ENCODE assay signal across 8 mouse cellular contexts in the genomic region with DNA sequence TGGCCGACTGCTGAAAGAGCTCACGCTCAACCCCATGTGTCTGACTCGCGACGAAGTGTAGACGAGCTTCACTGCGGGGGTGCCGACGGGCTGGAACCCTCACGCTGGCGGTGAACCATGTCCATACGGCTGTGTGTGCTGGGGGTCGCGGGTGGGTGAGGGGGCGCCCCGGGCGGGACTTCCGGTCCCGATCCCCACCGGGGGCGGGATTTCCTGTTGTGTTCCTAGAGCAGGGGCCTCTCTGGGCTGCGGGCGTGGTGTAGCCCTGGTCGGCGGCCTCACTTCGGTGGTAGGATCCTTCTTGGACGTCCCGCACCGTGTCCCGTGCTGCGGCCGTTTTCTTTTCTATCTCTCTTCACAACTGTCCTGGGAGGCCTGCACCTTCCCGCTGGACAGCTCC. TPM values are rescaled to one million over a fixed set of nuclear protein-coding genes. Genes with fewer than 3 reads are reported as not detected.
A peak's percentile ranks its signal among the peaks of the same experiment; 100 is the strongest.
DNase-seq lines count a peak whose midpoint lies in the region; ATAC-seq and TF ChIP-seq lines count a peak whose summit lies in the region.

No protein-coding gene starts in this region.

- peak overlapping the region; percentile 78 for H3K4me3 ChIP-seq in forebrain, embryonic 15.5 days
- H3K4me3 ChIP-seq in hindbrain, embryonic 15.5 days = peak overlapping the region; percentile 81
- peak overlapping the region; percentile 87 for H3K4me3 ChIP-seq in limb, embryonic 14.5 days (replicated peaks; ENCODE audit: low read length)
- peak overlapping the region; percentile 57 for H3K4me3 ChIP-seq in midbrain, embryonic 16.5 days (ENCODE audit: low read depth, low read length)
- peak overlapping the region; percentile 81 for H3K4me3 ChIP-seq in stomach, postnatal 0 days (ENCODE audit: low read depth, low read length)

- peak; percentile 40 for TF ChIP-seq EP300 in stomach, postnatal 0 days (optimal IDR thresholded peaks at IDR 0.05)

- H3K9me3 ChIP-seq in forebrain, embryonic 15.5 days = no peaks in the 10 kb centered on the region
- H3K9me3 ChIP-seq in hindbrain, embryonic 15.5 days = no peaks in the 10 kb centered on the region
- no peaks in the 10 kb centered on the region for H3K9me3 ChIP-seq in limb, embryonic 14.5 days (ENCODE audit: control insufficient read depth, low read length)
- no peaks in the 10 kb centered on the region for H3K9me3 ChIP-seq in midbrain, embryonic 16.5 days (replicated peaks; ENCODE audit: control insufficient read depth, low read length, poor library complexity, severe bottlenecking)
- no peaks in the 10 kb centered on the region for H3K9me3 ChIP-seq in stomach, postnatal 0 days (ENCODE audit: control insufficient read depth, low read length)

- peak overlapping the region; percentile 100 for H3K27ac ChIP-seq in forebrain, embryonic 15.5 days (replicated peaks)
- peak overlapping the region; percentile 99 for H3K27ac ChIP-seq in hindbrain, embryonic 15.5 days (replicated peaks)
- H3K27ac ChIP-seq in limb, embryonic 14.5 days (replicated peaks; ENCODE audit: low read depth, low read length) = peak overlapping the region; percentile 99
- peak overlapping the region; percentile 98 for H3K27ac ChIP-seq in midbrain, embryonic 16.5 days (ENCODE audit: low read length)
- H3K27ac ChIP-seq in stomach, postnatal 0 days (replicated peaks) = peak overlapping the region; percentile 98

- peaks cover 16% of the 10 kb centered on the region for H3K36me3 ChIP-seq in forebrain, embryonic 15.5 days
- H3K36me3 ChIP-seq in hindbrain, embryonic 15.5 days = peaks cover 12% of the 10 kb centered on the region
- H3K36me3 ChIP-seq in limb, embryonic 14.5 days (ENCODE audit: control insufficient read depth, insufficient read depth, low read length) = peaks cover 36% of the 10 kb centered on the region
- peaks cover 18% of the 10 kb centered on the region for H3K36me3 ChIP-seq in midbrain, embryonic 16.5 days (ENCODE audit: control insufficient read depth, insufficient read depth, low read length)
- H3K36me3 ChIP-seq in stomach, postnatal 0 days (ENCODE audit: control insufficient read depth, insufficient read depth, low read length) = peaks cover 9% of the 10 kb centered on the region

- peak overlapping the region; percentile 60 for H3K4me2 ChIP-seq in forebrain, embryonic 15.5 days (replicated peaks)
- peak overlapping the region; percentile 86 for H3K4me2 ChIP-seq in hindbrain, embryonic 15.5 days
- H3K4me2 ChIP-seq in limb, embryonic 14.5 days (replicated peaks; ENCODE audit: low read depth, low read length, severe bottlenecking) = peak overlapping the region; percentile 82
- H3K4me2 ChIP-seq in midbrain, embryonic 16.5 days (ENCODE audit: low read length) = peak overlapping the region; percentile 90
- H3K4me2 ChIP-seq in stomach, postnatal 0 days (replicated peaks; ENCODE audit: low read depth) = peak overlapping the region; percentile 83

- H3K27me3 ChIP-seq in forebrain, embryonic 15.5 days = no peaks in the 10 kb centered on the region
- no peaks in the 10 kb centered on the region for H3K27me3 ChIP-seq in hindbrain, embryonic 15.5 days
- no peaks in the 10 kb centered on the region for H3K27me3 ChIP-seq in limb, embryonic 14.5 days (ENCODE audit: control insufficient read depth, insufficient read depth, low read length)
- no peaks in the 10 kb centered on the region for H3K27me3 ChIP-seq in midbrain, embryonic 16.5 days (ENCODE audit: control insufficient read depth, insufficient read depth, low read depth, low read length)
- no peaks in the 10 kb centered on the region for H3K27me3 ChIP-seq in stomach, postnatal 0 days (ENCODE audit: control insufficient read depth, insufficient read depth, low read length)

- ATAC-seq in forebrain, embryonic 15.5 days (replicated peaks) = peak; percentile 33
- ATAC-seq in hindbrain, embryonic 15.5 days (ENCODE audit: low FRiP score, low read depth) = peak; percentile 36
- ATAC-seq in limb, embryonic 14.5 days (ENCODE audit: low FRiP score, low read depth) = peak; percentile 58
- ATAC-seq in midbrain, embryonic 16.5 days = peak; percentile 25
- ATAC-seq in stomach, postnatal 0 days (ENCODE audit: low FRiP score, low TSS enrichment) = peak; percentile 19

- 2% methylated on average over 33 of the region's 33 CpGs for WGBS in forebrain, embryonic 15.5 days
- WGBS in hindbrain, embryonic 15.5 days = under 1% methylated on average over 33 of the region's 33 CpGs
- 5% methylated on average over 26 of the region's 33 CpGs for WGBS in limb, embryonic 14.5 days
- under 1% methylated on average over 33 of the region's 33 CpGs for WGBS in midbrain, embryonic 16.5 days
- WGBS in stomach, postnatal 0 days = under 1% methylated on average over 32 of the region's 33 CpGs

- no peak for TF ChIP-seq POLR2A in limb, embryonic 14.5 days (IDR thresholded peaks at IDR 0.05; ENCODE audit: borderline replicate concordance, extremely low read depth, insufficient read depth, insufficient read length)

- TF ChIP-seq CTCF in stomach, postnatal 0 days (IDR thresholded peaks at IDR 0.05; ENCODE audit: low read depth) = no peak

- peaks cover 51% of the 10 kb centered on the region for H3K4me1 ChIP-seq in forebrain, embryonic 15.5 days
- H3K4me1 ChIP-seq in hindbrain, embryonic 15.5 days (replicated peaks) = peaks cover 52% of the 10 kb centered on the region
- H3K4me1 ChIP-seq in limb, embryonic 14.5 days (ENCODE audit: control insufficient read depth, insufficient read depth, low read length) = peaks cover 23% of the 10 kb centered on the region
- H3K4me1 ChIP-seq in midbrain, embryonic 16.5 days (ENCODE audit: control insufficient read depth, insufficient read depth, low read length) = peaks cover 31% of the 10 kb centered on the region
- peaks cover 12% of the 10 kb centered on the region for H3K4me1 ChIP-seq in stomach, postnatal 0 days (replicated peaks; ENCODE audit: control insufficient read depth, insufficient read depth)

- DNase-seq in cerebellum, postnatal 10 days = peak; percentile 92 to 94
- no peak for DNase-seq in cerebellum, adult 8-10 months
- DNase-seq in adrenal gland, postnatal 10 days = peak; percentile 88
- DNase-seq in limb, embryonic 14.5 days (ENCODE audit: low spot score) = peak; percentile 91
- DNase-seq in stomach, postnatal 0 days (ENCODE audit: low spot score) = peak; percentile 83

- H3K9ac ChIP-seq in forebrain, embryonic 15.5 days (replicated peaks) = peak overlapping the region; percentile 76
- peak overlapping the region; percentile 84 for H3K9ac ChIP-seq in hindbrain, embryonic 15.5 days
- H3K9ac ChIP-seq in limb, embryonic 14.5 days (ENCODE audit: low read depth, low read length, severe bottlenecking) = peak overlapping the region; percentile 76
- H3K9ac ChIP-seq in midbrain, embryonic 16.5 days (ENCODE audit: low read depth, low read length) = peak overlapping the region; percentile 73
- H3K9ac ChIP-seq in stomach, postnatal 0 days (ENCODE audit: low read length) = peak overlapping the region; percentile 88

RNA-seq across cellular contexts. Expression of a gene that starts 1.3 kb away (rescaled TPM):
- total RNA-seq in adrenal gland, postnatal 10 days (2021) = 10 to 100 TPM; 61.9 to 73.1 TPM
- 119 and 120 TPM in 2 replicates for polyA plus RNA-seq in forebrain, embryonic 15.5 days (2015; fragmentation: Nextera tagmentation; extraction: Ambion mirVana)
- polyA plus RNA-seq in hindbrain, embryonic 15.5 days (2015; fragmentation: Nextera tagmentation; extraction: Ambion mirVana) = 109 and 118 TPM in 2 replicates
- 86.0 and 103 TPM in 2 replicates for polyA plus RNA-seq in limb, embryonic 14.5 days (2012; rRNA removed)
- polyA plus RNA-seq in limb, embryonic 14.5 days (2014; fragmentation: Nextera tagmentation; extraction: Ambion mirVana) = 76.0 and 81.7 TPM in 2 replicates
- polyA plus RNA-seq in midbrain, embryonic 16.5 days (2015; fragmentation: Nextera tagmentation; extraction: Ambion mirVana) = 118 and 123 TPM in 2 replicates
- 45.4 and 48.0 TPM in 2 replicates for polyA plus RNA-seq in stomach, postnatal 0 days (2015; fragmentation: Nextera tagmentation; extraction: Ambion mirVana)

RNA-seq across cellular contexts. Expression of a gene that starts 1.4 kb away (rescaled TPM):
- 100 to 1,000 TPM in 1 of 2 experiments, 10 to 100 TPM in 1; 92.4 to 109 TPM for total RNA-seq in adrenal gland, postnatal 10 days (2021)
- 118 and 120 TPM in 2 replicates for polyA plus RNA-seq in forebrain, embryonic 15.5 days (2015; fragmentation: Nextera tagmentation; extraction: Ambion mirVana)
- 90.1 and 99.1 TPM in 2 replicates for polyA plus RNA-seq in hindbrain, embryonic 15.5 days (2015; fragmentation: Nextera tagmentation; extraction: Ambion mirVana)
- polyA plus RNA-seq in limb, embryonic 14.5 days (2012; rRNA removed) = 179 and 270 TPM in 2 replicates
- 66.1 and 70.5 TPM in 2 replicates for polyA plus RNA-seq in limb, embryonic 14.5 days (2014; fragmentation: Nextera tagmentation; extraction: Ambion mirVana)
- polyA plus RNA-seq in midbrain, embryonic 16.5 days (2015; fragmentation: Nextera tagmentation; extraction: Ambion mirVana) = 82.2 and 83.2 TPM in 2 replicates
- polyA plus RNA-seq in stomach, postnatal 0 days (2015; fragmentation: Nextera tagmentation; extraction: Ambion mirVana) = 70.8 and 75.2 TPM in 2 replicates

RNA-seq across cellular contexts. Expression of a gene that starts 6.8 kb away (rescaled TPM):
- total RNA-seq in adrenal gland, postnatal 10 days (2021) = 10 to 100 TPM; 37.6 to 38.6 TPM
- polyA plus RNA-seq in forebrain, embryonic 15.5 days (2015; fragmentation: Nextera tagmentation; extraction: Ambion mirVana) = 32.1 and 35.3 TPM in 2 replicates
- polyA plus RNA-seq in hindbrain, embryonic 15.5 days (2015; fragmentation: Nextera tagmentation; extraction: Ambion mirVana) = 29.1 and 30.6 TPM in 2 replicates
- 28.7 and 32.0 TPM in 2 replicates for polyA plus RNA-seq in limb, embryonic 14.5 days (2012; rRNA removed)
- polyA plus RNA-seq in limb, embryonic 14.5 days (2014; fragmentation: Nextera tagmentation; extraction: Ambion mirVana) = 23.8 and 26.6 TPM in 2 replicates
- 27.9 and 30.4 TPM in 2 replicates for polyA plus RNA-seq in midbrain, embryonic 16.5 days (2015; fragmentation: Nextera tagmentation; extraction: Ambion mirVana)
- polyA plus RNA-seq in stomach, postnatal 0 days (2015; fragmentation: Nextera tagmentation; extraction: Ambion mirVana) = 23.5 and 25.7 TPM in 2 replicates

RNA-seq across cellular contexts. Expression of a gene that starts 19.4 kb away (rescaled TPM):
- 100 to 1,000 TPM; 239 to 266 TPM for total RNA-seq in adrenal gland, postnatal 10 days (2021)
- 583 and 618 TPM in 2 replicates for polyA plus RNA-seq in forebrain, embryonic 15.5 days (2015; fragmentation: Nextera tagmentation; extraction: Ambion mirVana)
- 460 and 518 TPM in 2 replicates for polyA plus RNA-seq in hindbrain, embryonic 15.5 days (2015; fragmentation: Nextera tagmentation; extraction: Ambion mirVana)
- polyA plus RNA-seq in limb, embryonic 14.5 days (2012; rRNA removed) = 751 and 1,065 TPM in 2 replicates
- polyA plus RNA-seq in limb, embryonic 14.5 days (2014; fragmentation: Nextera tagmentation; extraction: Ambion mirVana) = 471 and 513 TPM in 2 replicates
- 419 and 448 TPM in 2 replicates for polyA plus RNA-seq in midbrain, embryonic 16.5 days (2015; fragmentation: Nextera tagmentation; extraction: Ambion mirVana)
- 159 and 179 TPM in 2 replicates for polyA plus RNA-seq in stomach, postnatal 0 days (2015; fragmentation: Nextera tagmentation; extraction: Ambion mirVana)

RNA-seq across cellular contexts. Expression of a gene that starts 33.7 kb away (rescaled TPM):
- total RNA-seq in adrenal gland, postnatal 10 days (2021) = 100 to 1,000 TPM; 144 to 202 TPM
- polyA plus RNA-seq in forebrain, embryonic 15.5 days (2015; fragmentation: Nextera tagmentation; extraction: Ambion mirVana) = 4.6 and 5.0 TPM in 2 replicates
- polyA plus RNA-seq in hindbrain, embryonic 15.5 days (2015; fragmentation: Nextera tagmentation; extraction: Ambion mirVana) = 3.9 and 4.0 TPM in 2 replicates
- 47.9 and 69.8 TPM in 2 replicates for polyA plus RNA-seq in limb, embryonic 14.5 days (2012; rRNA removed)
- polyA plus RNA-seq in limb, embryonic 14.5 days (2014; fragmentation: Nextera tagmentation; extraction: Ambion mirVana) = 3.1 and 3.7 TPM in 2 replicates
- 2.5 and 3.0 TPM in 2 replicates for polyA plus RNA-seq in midbrain, embryonic 16.5 days (2015; fragmentation: Nextera tagmentation; extraction: Ambion mirVana)
- 7.3 and 7.7 TPM in 2 replicates for polyA plus RNA-seq in stomach, postnatal 0 days (2015; fragmentation: Nextera tagmentation; extraction: Ambion mirVana)
